Mouse (Mus musculus) CH12.LX (cell line): ENCODE measurements around the gene Ranbp6.

Experiments
- CTCF ChIP-seq, 2 experiments: IDR thresholded peaks in 1 of 2; conservative IDR thresholded peaks in 1 of 2; 2 replicates each; pipeline ENCODE4 v1.5.1; 2011 to 2012; ENCODE audit warnings: low read depth in 2 of 2, low read length in 2 of 2, improper control_type of control experiment in 1 of 2, inconsistent platforms in 1 of 2, mild to moderate bottlenecking in 1 of 2, moderate library complexity in 1 of 2
- ELF1 ChIP-seq: IDR thresholded peaks from 2 replicates; pipeline ENCODE4 v1.6.1; 2014; ENCODE audit warnings: low read depth, mild to moderate bottlenecking, inconsistent platforms, low read length, improper control_type of control experiment
- PAX5 ChIP-seq: IDR thresholded peaks from 2 replicates; pipeline ENCODE4 v1.6.1; 2012; ENCODE audit warnings: low read length, inconsistent platforms, mixed read lengths
- POLR2A ChIP-seq: IDR thresholded peaks from 2 replicates; pipeline ENCODE4 v1.6.1; 2011; ENCODE audit warnings: low read depth, mild to moderate bottlenecking, improper control_type of control experiment, low read length

DNA sequence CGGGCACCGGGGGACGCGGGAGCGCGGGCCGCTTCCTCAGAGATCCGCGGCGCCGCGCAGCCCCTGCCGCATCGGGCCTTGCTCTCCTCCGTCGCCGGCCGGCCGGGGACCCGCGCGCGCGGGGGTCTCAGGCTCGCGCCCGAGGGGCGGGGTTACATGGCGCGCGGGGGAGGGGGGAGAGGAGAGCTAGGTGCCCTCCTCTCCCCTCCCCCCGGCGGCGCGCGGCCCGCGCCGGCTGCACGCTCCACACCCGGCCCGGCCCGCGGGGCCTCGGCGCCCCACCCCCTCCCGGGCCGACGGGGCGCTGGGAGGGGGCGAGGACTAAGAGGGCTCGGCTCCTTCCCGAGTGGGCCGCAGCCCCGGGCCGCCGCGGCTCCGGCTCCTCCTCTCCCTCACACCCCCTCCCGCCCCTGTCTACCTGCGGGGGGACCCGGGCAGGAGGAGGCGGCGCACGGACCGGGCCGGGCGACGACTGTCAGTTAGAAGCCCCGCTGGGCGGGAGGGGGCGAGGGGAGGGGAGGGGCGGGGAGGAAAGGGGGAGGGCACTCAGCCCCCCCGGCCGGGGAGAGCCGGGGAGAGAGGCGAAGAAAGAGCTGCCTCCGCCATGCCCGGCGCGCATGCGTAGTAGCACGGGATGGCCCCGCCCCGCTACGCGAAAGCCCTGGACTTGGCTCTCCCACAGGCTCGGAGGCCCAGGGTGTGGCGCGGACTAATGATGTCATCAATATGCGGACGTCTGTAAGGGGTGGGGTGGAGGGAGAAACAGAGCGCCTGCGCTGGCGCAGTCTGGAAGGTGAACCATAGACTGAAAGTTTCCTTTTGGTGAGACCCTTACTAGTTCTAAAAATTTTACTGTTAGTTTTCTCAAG, 6.6 kb downstream of the Ranbp6 start, which contains the start of gene 9930021J03Rik:
- TF ChIP-seq CTCF (conservative IDR thresholded peaks at IDR 0.05 in 1 of 2, IDR thresholded peaks at IDR 0.05 in 1 of 2; ENCODE audit: low read depth in 2 of 2, low read length in 2 of 2): no peak
- TF ChIP-seq POLR2A: peak; percentile 76
- no peak for TF ChIP-seq PAX5
- TF ChIP-seq ELF1: peak; percentile 83
